Mouse (Mus musculus): ENCODE results near the gene Tas2r113.
"Not testable (repeated sequence)": the region's sequence is repeated elsewhere in the genome, so short reads cannot be mapped to it uniquely, and the experiment has no call there.

Tas2r113 gene

DNA sequence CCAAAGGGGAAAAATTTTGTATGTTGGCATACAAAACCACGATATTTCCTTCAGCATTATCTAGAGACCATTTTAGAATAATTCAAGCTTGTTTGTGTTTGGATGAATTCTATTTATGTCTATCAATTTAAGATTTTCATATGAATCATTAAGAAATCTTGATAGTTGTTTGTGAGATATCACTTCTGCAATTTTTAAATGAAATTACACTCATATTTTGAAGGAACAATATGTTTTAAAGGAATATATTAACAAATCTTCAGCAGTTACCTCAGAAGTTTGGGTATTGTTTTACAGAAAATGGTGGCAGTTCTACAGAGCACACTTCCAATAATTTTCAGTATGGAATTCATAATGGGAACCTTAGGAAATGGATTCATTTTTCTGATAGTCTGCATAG is at the start of gene Tas2r113:
Gene Tas2r113, plus strand, starts transcription at position 301 of the 400 bp plus-strand sequence.
- DNase-seq (ENCODE audit: low read depth), result no peak

- no peak for DNase-seq (ENCODE audit: low read depth)
These were observed 46.0 kb upstream of the Tas2r113 start, which contains the start of gene Tas2r123 for GRCm38 (mm10) chr6:132846842-132847241. Gene Tas2r123 (plus strand): TSS chr6:132847142.

GRCm38 (mm10) chr6:132855138-132855537 is 37.7 kb upstream of the Tas2r113 start, which contains the start of gene Tas2r116:
Gene Tas2r116 (plus strand): TSS chr6:132855438.
- DNase-seq (ENCODE audit: low read depth), result no peak

DNA sequence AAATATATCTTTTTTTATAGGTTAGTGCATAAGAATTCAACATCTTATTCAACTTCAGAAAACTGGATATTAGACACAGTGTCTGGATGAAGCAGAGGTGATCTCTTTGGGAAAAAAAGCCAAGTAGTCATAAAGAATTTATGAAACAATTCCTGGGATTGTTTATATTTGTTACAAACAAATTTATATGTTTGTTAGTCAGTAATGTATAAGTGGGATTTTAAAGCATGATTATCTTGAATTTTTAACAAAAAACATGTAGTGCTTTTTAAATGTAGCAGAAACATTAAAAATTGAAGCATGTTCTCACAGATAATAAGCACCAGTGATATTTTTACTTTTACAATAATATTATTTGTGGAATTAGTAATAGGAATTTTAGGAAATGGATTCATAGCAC is 25.1 kb upstream of the Tas2r113 start, which contains the start of gene Tas2r110:
Gene Tas2r110, plus strand, starts transcription at position 301 of the 400 bp plus-strand sequence.
- DNase-seq (ENCODE audit: low read depth), result no peak

DNA sequence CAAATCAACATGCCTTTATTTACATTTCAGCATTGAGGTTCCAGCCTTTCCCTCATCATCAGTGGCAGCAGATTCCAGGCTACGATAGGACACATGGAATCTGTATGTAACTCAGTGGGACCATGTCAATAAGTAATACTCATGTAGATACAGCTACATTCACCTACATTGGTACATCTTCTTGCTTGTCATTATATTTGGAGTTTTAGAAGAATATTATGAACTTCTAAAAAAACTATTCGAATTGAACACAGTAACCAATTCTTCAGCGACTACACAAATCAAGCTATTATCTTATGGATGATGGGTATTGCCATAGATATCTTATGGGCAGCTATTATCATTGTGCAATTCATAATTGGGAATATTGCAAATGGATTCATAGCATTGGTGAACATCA is 16.5 kb downstream of the Tas2r113 start, which contains the start of gene Tas2r125:
Gene Tas2r125, plus strand, starts transcription at position 301 of the 400 bp plus-strand sequence.
- no peak for DNase-seq (ENCODE audit: low read depth)

DNA sequence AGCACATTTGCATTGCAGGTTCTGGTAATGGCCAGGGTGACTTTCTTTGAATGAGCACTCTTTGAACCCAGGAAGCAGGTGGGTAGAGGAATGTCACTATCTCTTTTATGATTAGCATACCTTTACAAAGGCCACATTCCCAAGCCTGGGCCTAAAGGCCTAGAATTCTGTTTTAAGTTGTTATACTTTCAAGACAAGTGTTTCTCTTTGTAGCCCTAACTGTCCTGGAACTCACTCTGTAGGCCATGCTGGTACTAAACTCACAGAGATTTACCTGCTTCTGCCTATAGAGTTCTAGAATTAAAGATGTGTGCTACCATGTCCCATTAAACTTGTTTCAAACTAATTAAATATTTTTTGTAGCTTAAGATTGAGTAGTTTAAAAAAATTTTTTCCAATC is 48.6 kb downstream of the Tas2r113 start:
- not testable (repeated sequence) for DNase-seq (ENCODE audit: low read depth)
